Mouse (Mus musculus): Measurements from ENCODE around the gene Aars.
"Not testable (repeated sequence)": the region's sequence is repeated elsewhere in the genome, so short reads cannot be mapped to it uniquely, and the experiment has no call there.

Gene Aars

GRCm38 (mm10) chr8:111032916-111033315 is at the start of gene Aars:
Aars (plus strand) TSS chr8:111033144.
- DNase-seq (ENCODE audit: low spot score): no peak

DNA sequence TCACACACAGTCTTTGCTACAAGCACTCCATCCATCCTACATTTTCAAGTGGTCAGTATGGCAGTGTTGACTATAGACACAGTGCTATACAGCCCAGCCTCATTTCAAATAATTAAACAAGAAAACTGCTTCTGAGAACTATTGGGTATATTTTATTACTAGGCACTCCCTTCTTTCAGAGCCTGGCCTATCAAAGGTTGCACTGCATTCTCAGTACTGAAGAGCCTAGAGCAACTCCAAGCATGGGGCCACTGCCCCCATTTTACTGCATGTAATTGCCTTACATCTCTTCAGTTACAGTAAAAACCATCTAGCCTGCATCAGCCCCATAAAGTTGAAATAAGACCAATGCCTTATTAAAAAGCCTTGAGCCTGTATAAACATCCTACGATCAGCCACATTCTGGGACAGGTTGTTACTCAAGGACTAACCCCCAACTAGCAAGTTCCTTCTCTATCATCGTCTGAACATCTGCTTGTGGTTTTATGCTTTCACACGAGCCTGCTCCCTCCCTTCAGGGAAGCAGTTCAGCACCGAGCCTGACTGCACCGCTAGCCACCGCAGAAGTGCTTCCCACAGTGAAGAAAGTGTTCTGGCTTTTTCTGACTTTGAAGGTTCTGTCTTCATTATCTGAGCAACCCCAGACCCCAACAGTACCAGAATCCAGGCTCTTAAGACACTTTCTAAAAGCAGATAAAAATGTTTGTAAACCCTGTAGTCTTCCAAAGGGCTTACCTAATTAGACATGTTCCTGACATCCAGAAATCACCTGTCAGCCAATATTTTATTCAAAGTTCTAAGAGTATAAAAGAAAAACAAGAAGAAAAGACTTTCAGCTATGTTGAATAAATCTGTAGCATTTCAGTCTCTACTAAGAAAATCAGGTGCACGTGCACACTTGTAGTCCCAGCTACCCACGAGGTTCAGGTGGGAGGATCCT is 44.9 kb upstream of the Aars start:
- no peak for DNase-seq (ENCODE audit: low spot score)

DNA sequence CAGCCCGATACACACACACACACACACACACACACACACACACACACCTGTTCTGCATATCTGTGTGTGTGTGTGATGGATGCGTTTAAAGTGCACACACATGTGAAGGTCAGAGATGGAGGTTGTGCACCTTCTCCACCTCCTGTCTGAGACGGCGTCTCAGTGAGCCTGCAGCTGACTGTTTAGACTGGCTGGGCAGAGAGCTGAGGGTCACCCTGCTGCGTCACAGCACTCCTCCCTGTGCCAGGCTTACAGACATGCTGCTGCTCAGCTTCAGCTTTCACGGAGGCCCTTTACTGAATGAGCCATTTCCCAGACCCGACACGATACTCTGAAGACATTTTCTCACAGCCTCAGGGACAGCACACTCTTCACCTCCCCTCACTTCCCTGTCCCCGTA is 42.9 kb upstream of the Aars start:
- DNase-seq (ENCODE audit: low spot score): no peak

DNA sequence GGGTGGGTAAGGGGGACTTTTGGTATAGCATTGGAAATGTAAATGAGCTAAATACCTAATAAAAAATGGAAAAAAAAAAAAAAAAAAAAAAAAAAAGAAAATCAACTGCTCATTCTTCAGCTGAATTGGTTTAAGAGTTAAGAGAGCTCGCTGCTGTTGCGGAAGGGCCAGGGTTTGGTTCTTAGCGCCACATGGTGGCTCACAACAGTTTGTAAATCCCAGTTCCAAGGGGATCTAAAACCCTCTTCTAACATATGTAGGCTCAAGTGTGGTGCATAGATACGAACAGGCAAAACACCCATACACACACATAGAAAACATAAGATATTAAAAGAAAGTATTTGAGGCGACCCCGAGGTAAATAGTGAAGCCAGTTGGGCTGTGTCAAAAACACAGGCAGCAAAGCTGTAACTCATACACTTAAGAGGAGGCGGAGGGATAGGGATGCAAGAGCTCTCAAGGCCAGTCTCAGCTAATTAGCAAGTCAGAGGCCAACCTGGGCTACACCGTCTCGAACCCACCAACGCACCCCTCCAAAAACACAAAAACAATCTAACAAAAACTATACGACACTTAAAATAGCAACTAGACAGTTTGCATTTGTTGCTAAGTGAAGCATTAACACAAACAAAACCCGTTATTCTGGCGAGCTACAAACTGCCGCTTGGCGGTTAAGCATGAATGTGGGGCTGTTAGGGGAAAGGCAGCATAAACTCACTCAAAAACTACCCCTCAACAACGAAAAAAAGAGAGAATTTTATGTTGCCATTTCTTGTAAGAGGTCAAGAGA is 36.1 kb upstream of the Aars start:
- DNase-seq (ENCODE audit: low spot score): no peak

- peak; percentile 79 for DNase-seq (ENCODE audit: low spot score)
Observed at GRCm38 (mm10) chr8:110997547-110998531, 35.1 kb upstream of the Aars start, which contains the start of gene Ddx19a. Ddx19a (minus strand) TSS chr8:110997800.

GRCm38 (mm10) chr8:111010230-111010991 is 22.5 kb upstream of the Aars start:
- DNase-seq (ENCODE audit: low spot score): not testable (repeated sequence)

GRCm38 (mm10) chr8:111026609-111027008 is 6.3 kb upstream of the Aars start:
- not testable (repeated sequence) for DNase-seq (ENCODE audit: low spot score)

DNA sequence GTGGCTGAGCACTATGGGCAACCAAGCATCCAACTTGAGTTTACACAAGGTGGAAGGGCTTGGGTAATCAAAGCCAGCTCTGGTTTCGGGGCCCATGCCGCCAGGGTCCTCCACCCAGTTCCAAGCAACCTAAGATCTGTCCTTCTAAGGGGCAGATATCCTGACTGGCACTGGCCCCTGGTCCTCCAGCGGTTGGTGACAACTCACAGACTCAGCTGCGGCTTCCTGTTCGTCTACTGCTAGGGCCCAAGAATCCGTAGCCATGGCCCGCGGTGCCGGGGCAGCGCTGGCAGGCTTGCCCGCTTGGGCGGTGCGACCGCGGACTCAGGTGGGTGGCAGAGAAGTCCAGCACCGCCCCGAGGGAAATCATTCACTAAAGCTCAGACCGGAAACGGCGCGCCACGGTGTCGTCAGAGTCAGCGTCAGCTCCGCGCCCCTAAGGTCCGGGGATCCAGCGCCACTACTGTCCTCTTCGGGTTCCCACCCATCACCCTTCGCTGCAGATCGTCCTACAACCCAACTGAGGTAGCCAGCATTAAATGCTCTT is 5.5 kb upstream of the Aars start:
- DNase-seq (ENCODE audit: low spot score): peak; percentile 67

DNA sequence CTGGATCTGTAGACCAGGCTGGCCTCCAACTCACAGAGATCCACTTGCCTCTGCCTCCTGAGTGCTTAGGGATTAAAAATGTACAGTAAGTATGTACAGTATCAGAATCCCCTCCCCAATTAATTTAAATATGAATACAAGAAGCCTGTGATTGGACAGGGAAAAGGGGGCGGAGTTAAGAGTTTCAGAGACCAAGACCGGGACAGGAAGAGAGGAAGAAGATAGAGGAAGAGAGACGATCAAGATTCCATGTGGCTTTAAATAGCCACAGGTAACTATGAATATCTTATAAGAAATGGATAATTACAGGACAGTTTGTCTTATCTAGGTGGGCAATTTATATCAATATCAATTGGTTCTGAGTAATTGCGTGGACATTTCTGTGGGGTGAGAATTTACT is 3.4 kb upstream of the Aars start:
- no peak for DNase-seq (ENCODE audit: low spot score)

- no peak for DNase-seq (ENCODE audit: low spot score)
Observed at GRCm38 (mm10) chr8:111030045-111030444, 2.9 kb upstream of the Aars start.

GRCm38 (mm10) chr8:111031572-111031971 is 1.4 kb upstream of the Aars start, which contains the start of gene Ddx19b:
Ddx19b (minus strand) TSS chr8:111031751.
- no peak for DNase-seq (ENCODE audit: low spot score)

GRCm38 (mm10) chr8:111033482-111034215 is 705 bp downstream of the Aars start:
- peak; percentile 99 for DNase-seq (ENCODE audit: low spot score)

GRCm38 (mm10) chr8:111034276-111034675 is 1.3 kb downstream of the Aars start:
- no peak for DNase-seq (ENCODE audit: low spot score)

DNA sequence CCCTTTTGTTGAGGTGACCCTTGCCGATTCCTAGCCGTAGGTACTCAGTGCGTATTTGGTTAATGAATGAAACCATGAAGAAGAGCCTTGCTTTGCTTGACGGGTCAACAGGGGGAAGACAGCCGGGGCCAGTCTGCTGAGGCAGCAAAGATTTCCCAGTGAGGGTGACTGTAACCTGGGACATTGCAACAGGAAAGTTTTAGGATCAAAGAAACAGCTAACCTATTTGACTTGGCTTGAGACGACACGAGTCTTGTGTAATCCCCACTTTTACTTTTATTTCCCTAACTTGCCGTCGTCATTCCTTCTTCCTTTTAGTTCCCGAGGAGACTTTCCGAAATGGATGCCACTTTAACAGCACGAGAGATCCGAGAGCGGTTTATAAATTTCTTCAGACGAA is 3.6 kb downstream of the Aars start:
- DNase-seq (ENCODE audit: low spot score): no peak

GRCm38 (mm10) chr8:111042546-111042945 is 9.6 kb downstream of the Aars start:
- DNase-seq (ENCODE audit: low spot score): no peak

DNA sequence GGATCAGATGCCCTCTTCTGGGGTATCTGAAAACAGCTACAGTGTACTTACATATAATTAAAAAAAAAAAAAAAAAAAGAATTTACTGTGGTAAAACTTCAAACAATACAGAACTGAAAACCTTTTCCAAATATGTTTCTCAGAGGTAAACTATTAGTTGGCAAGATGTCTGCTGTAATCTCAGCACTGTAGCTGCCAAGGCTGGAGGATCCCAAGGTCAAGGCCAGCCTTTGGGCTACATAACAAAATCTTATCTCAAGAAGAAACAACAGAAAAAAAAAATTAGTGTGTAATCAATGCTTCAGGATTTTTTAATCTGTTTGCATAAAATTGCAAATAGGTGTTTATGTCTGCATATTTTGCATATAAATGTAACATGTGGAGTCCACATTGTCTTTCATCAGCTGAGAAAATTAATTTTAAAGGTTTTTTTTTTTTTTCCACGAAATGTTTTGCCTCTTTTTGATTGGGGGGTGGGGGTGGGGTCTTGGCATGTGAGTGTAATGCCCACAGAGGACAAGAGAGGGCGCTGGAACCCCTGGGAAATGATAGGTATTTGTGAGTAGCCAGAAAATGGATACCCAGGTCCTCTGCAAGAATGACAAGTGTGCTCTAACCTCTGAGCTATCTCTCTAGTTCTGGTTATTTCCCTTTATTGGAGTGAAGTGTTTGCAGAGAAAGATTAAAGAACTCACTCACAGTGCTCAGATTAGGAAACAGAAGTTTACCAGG is 11.2 kb downstream of the Aars start:
- DNase-seq (ENCODE audit: low spot score): no peak

- DNase-seq (ENCODE audit: low spot score): no peak
Observed at GRCm38 (mm10) chr8:111048694-111049093, 15.8 kb downstream of the Aars start.

DNA sequence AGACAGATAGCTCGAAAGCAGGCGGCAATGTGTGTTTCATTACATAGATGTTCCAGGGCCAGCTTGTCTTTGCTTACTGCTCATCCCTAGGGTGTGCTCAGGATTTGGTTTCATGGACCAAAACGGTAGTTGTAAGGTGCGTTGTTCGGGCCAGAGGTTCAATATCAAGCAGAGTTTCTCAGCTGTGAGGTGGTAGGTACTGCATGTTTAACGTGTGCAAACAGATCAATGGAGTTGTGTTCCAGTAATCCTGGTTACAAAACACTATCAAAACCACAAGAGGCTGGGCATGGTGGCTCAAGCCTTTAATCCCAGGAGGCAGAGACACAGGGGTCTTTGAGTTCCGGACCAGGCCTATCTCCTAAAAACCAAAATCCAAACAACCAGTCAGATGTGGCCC is 16.2 kb downstream of the Aars start:
- no peak for DNase-seq (ENCODE audit: low spot score)
